In genomic region chr6:35177650-35178272, GRCm38 (mm10) we compare ENCODE assay signal across 8 mouse cellular contexts. TPM values are rescaled to one million over a fixed set of nuclear protein-coding genes. Genes with fewer than 3 reads are reported as not detected.
DNase-seq lines count a peak whose midpoint lies in the region; ATAC-seq lines count a peak whose summit lies in the region.

No protein-coding gene starts in this region.

- no peaks in the 10 kb centered on the region for H3K36me3 ChIP-seq in forebrain, embryonic 14.5 days (ENCODE audit: control insufficient read depth, insufficient read depth, low read length)
- H3K36me3 ChIP-seq in intestine, embryonic 14.5 days (ENCODE audit: control insufficient read depth, insufficient read depth, low read length) = no peaks in the 10 kb centered on the region

- DNase-seq in 3T3-L1 (ENCODE audit: low read depth, low spot score) = peak; percentile 56
- DNase-seq in CD4-positive helper T cell, adult 2 months (ENCODE audit: low read depth, low spot score) = peak; percentile 56
- peak; percentile 24 for DNase-seq in c-Kit-positive CD71-negative TER-119-negative erythroid progenitor cells, embryonic 14.5 days (ENCODE audit: low read depth)
- peak; percentile 44 for DNase-seq in forebrain, embryonic 14.5 days (ENCODE audit: low spot score)
- peak; percentile 86 for DNase-seq in intestine, embryonic 14.5 days (ENCODE audit: low spot score)
- DNase-seq in lung, postnatal 36 days = peak; percentile 14
- peak; percentile 24 for DNase-seq in retina, postnatal 7 days (ENCODE audit: low read depth, low spot score)
- no peak for DNase-seq in urinary bladder, postnatal 25 days (ENCODE audit: low spot score)

- H3K9ac ChIP-seq in forebrain, embryonic 14.5 days (ENCODE audit: low read length) = peak overlapping the region; percentile 80
- H3K9ac ChIP-seq in intestine, embryonic 14.5 days (ENCODE audit: low read length) = peak overlapping the region; percentile 89

- ATAC-seq in forebrain, embryonic 14.5 days = peak; percentile 71
- peak; percentile 76 for ATAC-seq in intestine, embryonic 14.5 days (replicated peaks; ENCODE audit: low FRiP score, low TSS enrichment, low read depth)

- H3K4me1 ChIP-seq in forebrain, embryonic 14.5 days (ENCODE audit: control insufficient read depth, insufficient read depth, low read length) = peaks cover 2% of the 10 kb centered on the region; the same call in 1 of the 2 replicates
- no peaks in the 10 kb centered on the region for H3K4me1 ChIP-seq in intestine, embryonic 14.5 days (replicated peaks; ENCODE audit: control insufficient read depth, insufficient read depth, low read length)

- no peaks in the 10 kb centered on the region for H3K9me3 ChIP-seq in forebrain, embryonic 14.5 days (replicated peaks; ENCODE audit: control insufficient read depth, low read length)
- H3K9me3 ChIP-seq in intestine, embryonic 14.5 days (ENCODE audit: control insufficient read depth, low read length) = no peaks in the 10 kb centered on the region

- under 1% methylated on average over 62 of the region's 69 CpGs for WGBS in forebrain, embryonic 14.5 days
- under 1% methylated on average over 64 of the region's 69 CpGs for WGBS in intestine, embryonic 14.5 days

- peak overlapping the region; percentile 97 for H3K27ac ChIP-seq in forebrain, embryonic 14.5 days (ENCODE audit: low read depth, low read length)
- H3K27ac ChIP-seq in intestine, embryonic 14.5 days (ENCODE audit: low read depth) = peak overlapping the region; percentile 97

- peak overlapping the region; percentile 92 for H3K4me3 ChIP-seq in forebrain, embryonic 14.5 days (ENCODE audit: low read depth, low read length)
- H3K4me3 ChIP-seq in intestine, embryonic 14.5 days (ENCODE audit: low read depth, low read length) = peak overlapping the region; percentile 87

- H3K4me2 ChIP-seq in forebrain, embryonic 14.5 days (ENCODE audit: low read length) = peak overlapping the region; percentile 84
- H3K4me2 ChIP-seq in intestine, embryonic 14.5 days (ENCODE audit: low read length) = peak overlapping the region; percentile 75

- H3K27me3 ChIP-seq in forebrain, embryonic 14.5 days (replicated peaks; ENCODE audit: control insufficient read depth, insufficient read depth, low read length) = no peaks in the 10 kb centered on the region
- H3K27me3 ChIP-seq in intestine, embryonic 14.5 days (replicated peaks; ENCODE audit: control insufficient read depth, insufficient read depth, low read length) = no peaks in the 10 kb centered on the region

RNA-seq across cellular contexts. Expression of gene Nup205, which starts 0.5 kb away (rescaled TPM):
- 32.2 and 32.8 TPM in 2 replicates for polyA plus RNA-seq in forebrain, embryonic 14.5 days (2014; fragmentation: Nextera tagmentation; extraction: Ambion mirVana)
- 48.8 and 50.9 TPM in 2 replicates for polyA plus RNA-seq in intestine, embryonic 14.5 days (2014; fragmentation: Nextera tagmentation; extraction: Ambion mirVana)

RNA-seq across cellular contexts. Expression of gene Cnot4, which starts 44.2 kb away (rescaled TPM):
- 33.3 and 35.2 TPM in 2 replicates for polyA plus RNA-seq in forebrain, embryonic 14.5 days (2014; fragmentation: Nextera tagmentation; extraction: Ambion mirVana)
- 28.7 and 30.5 TPM in 2 replicates for polyA plus RNA-seq in intestine, embryonic 14.5 days (2014; fragmentation: Nextera tagmentation; extraction: Ambion mirVana)
